Mouse (Mus musculus) cortical plate, adult 2 months (tissue): ENCODE measurements around the gene Acadvl.

Experiments used
- CTCF ChIP-seq: fragments of 200-500 bp; IDR thresholded peaks from 2 replicates; pipeline ENCODE4 v1.5.1; 2011; ENCODE audit warnings: mild to moderate bottlenecking, control low read depth, low read length; ENCODE audit not compliant: insufficient read depth; ENCODE audit errors: extremely low read depth
- POLR2A ChIP-seq: fragments of 200-500 bp; IDR thresholded peaks from 2 replicates; pipeline ENCODE4 v1.6.1; 2011; ENCODE audit warnings: mild to moderate bottlenecking, low read length, control low read depth; ENCODE audit not compliant: insufficient read depth; ENCODE audit errors: extremely low read depth

DNA sequence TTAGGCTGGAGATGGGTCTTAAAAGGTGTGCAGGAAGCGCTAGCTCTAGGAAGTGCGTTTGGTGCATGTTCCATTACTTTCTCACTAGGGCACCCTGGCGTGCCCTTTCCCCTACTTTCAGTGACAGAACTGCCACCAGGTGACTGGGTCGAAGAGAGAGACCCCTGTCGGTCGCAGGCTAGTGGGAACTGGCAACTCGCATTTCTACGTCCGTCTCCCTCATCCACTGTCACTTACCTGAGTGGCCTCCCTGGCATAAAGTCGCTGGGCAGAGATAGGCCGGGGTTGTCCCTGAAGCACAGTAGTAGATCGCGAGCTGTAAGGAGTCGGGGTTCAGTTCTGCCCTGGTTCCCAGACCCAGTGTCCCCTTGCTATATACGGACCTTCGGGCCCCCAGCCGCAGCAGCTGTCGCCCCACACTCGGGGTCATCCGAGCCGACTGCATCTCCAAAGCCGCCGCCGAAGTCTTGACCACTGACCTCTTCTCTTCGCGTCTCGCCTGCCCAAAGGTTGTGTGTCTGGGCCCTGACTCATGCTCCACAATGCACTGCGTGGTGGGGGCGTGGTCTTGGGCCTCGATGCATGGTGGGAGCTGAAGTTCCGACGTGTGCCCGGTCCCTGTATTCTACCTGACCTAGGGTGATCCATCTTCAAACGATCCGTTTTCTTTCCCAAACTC lies at the start of gene Acadvl:
- TF ChIP-seq POLR2A (peak; percentile 82), CTCF (no peak; the same call in 1 of the 2 replicates)
